Mouse (Mus musculus): ENCODE measurements around the gene Zfp276. TPM values are rescaled to one million over a fixed set of nuclear protein-coding genes. Genes with fewer than 3 reads are reported as not detected.

Gene Zfp276
- total and polyA plus RNA-seq, 2 experiments from 2014 or later = 9.7 to 24.0 TPM

DNA sequence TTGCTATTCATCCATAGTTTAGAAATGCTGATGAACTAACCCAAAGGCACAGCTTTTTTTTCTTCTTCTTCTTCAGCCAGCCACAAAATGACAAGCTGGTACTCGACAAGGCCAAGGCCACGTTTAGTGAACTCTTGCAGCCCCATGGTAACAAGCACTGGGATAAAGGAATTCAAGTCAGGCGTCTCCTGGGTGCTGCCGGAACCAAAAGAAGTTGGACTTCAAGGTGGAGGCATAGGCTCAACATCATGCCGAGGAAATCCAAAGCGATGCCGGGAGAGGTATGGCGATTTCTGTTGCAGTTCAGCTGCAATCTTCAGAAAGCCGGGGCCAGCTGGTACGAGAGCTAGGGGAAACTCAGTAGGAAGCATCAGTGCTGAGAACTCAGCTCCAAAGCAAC, 14.6 kb upstream of the Zfp276 start:
- DNase-seq (ENCODE audit: low spot score) (no peak), ATAC-seq (ENCODE audit: insufficient read depth, low read depth) (no peak)
- H3K27me3 ChIP-seq (ENCODE audit: control insufficient read depth, insufficient read depth, low read length) = 0 out of 2 replicates have a peak, but pooled peaks cover 3% of the 10 kb centered on the region
- H3K4me3 ChIP-seq (ENCODE audit: low read depth, low read length) = no peak overlapping the region
- 88% methylated on average over 10 of the region's 10 CpGs for WGBS
- H3K36me3 ChIP-seq (replicated peaks; ENCODE audit: control insufficient read depth, insufficient read depth, low read length) = peaks cover 22% of the 10 kb centered on the region
- H3K4me1 ChIP-seq (ENCODE audit: control insufficient read depth, insufficient read depth) = peaks cover 10% of the 10 kb centered on the region
- H3K9me3 ChIP-seq (replicated peaks; ENCODE audit: control insufficient read depth, low read length) = no peaks in the 10 kb centered on the region
- no peak overlapping the region for H3K9ac ChIP-seq (replicated peaks; ENCODE audit: low read depth, low read length)
- no peak overlapping the region for H3K27ac ChIP-seq (ENCODE audit: low read depth)
- H3K4me2 ChIP-seq (ENCODE audit: low read depth, low read length) = no peak overlapping the region
- TF ChIP-seq EP300 (IDR thresholded peaks at IDR 0.05; ENCODE audit: low read depth) (no peak), CTCF (IDR thresholded peaks at IDR 0.05; ENCODE audit: low read depth) (no peak)

DNA sequence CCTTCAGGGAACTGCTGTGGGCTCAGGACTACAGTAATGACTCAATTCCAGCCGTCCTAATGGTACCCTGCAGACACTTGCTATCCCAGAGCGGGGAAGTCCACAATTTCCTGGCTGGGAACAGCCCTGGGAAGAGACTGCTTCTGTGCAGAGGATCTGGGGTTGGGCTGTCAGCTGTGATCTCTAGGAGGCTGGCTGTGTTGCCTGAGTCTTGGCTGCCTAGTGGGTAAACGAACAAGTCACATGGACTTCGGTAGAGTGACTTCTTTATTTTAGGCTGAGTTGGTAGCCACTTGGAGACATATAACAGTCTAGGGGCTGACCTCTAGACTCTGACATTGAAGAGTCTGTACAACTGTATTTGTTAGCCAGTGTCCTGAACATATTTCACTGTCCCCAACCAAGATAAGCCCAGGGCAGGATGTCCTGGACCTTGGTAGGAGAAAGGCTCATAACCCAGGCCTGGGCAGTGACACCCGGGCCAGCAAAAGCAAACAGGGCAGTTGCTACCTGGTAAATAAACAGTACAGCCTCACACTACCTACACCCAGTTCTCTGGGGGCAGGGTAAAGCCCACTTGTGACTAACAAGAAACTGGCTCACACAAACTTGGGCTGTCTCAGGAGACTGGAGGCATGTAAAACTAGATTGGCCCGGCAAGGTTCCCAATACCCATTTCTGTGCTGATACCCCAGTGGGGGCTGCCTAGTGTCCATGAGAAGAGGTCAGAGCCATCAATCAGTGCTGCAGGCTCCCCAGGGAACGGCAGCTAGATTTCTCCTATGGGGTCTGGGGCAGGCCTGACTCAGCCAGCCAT, 11.7 kb upstream of the Zfp276 start:
- 80% methylated on average over 7 of the region's 7 CpGs for WGBS
- DNase-seq (ENCODE audit: low spot score) (no peak), ATAC-seq (ENCODE audit: insufficient read depth, low read depth) (no peak)
- no peaks in the 10 kb centered on the region for H3K27me3 ChIP-seq (ENCODE audit: control insufficient read depth, insufficient read depth, low read length)
- H3K4me2 ChIP-seq (ENCODE audit: low read depth, low read length) = no peak overlapping the region
- H3K4me1 ChIP-seq (ENCODE audit: control insufficient read depth, insufficient read depth) = no peaks in the 10 kb centered on the region
- H3K4me3 ChIP-seq (ENCODE audit: low read depth, low read length) = no peak overlapping the region
- no peaks in the 10 kb centered on the region for H3K9me3 ChIP-seq (replicated peaks; ENCODE audit: control insufficient read depth, low read length)
- H3K27ac ChIP-seq (ENCODE audit: low read depth) = no peak overlapping the region
- H3K9ac ChIP-seq (replicated peaks; ENCODE audit: low read depth, low read length) = no peak overlapping the region
- TF ChIP-seq CTCF (IDR thresholded peaks at IDR 0.05; ENCODE audit: low read depth) (no peak), EP300 (IDR thresholded peaks at IDR 0.05; ENCODE audit: low read depth) (no peak)
- H3K36me3 ChIP-seq (replicated peaks; ENCODE audit: control insufficient read depth, insufficient read depth, low read length) = peaks cover 51% of the 10 kb centered on the region

DNA sequence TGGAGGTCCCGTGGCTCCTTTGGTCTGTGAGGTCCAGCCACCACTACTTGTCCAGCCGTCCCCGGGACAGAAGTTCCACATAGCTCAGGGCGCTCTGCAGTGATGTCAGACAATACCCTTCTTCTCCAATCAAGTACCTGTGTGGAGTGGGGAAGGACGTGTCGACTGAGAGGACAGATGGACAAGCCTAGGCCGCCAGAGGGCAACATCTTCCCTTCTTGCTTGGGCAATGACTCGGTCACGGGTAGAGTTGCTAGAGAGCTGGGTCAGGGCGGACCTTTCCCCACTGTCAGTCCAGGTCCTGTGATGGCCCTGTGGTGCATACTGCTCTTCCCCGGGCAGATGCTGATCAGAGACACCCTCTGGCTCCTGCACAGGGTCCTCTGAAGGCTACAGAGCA, 10.9 kb upstream of the Zfp276 start:
- Histone ChIP-seq H3K4me1 (ENCODE audit: control insufficient read depth, insufficient read depth) (no peaks in the 10 kb centered on the region), H3K27ac (ENCODE audit: low read depth) (no peak overlapping the region), H3K4me3 (ENCODE audit: low read depth, low read length) (no peak overlapping the region), H3K9me3 (replicated peaks; ENCODE audit: control insufficient read depth, low read length) (no peaks in the 10 kb centered on the region), H3K36me3 (replicated peaks; ENCODE audit: control insufficient read depth, insufficient read depth, low read length) (peaks cover 58% of the 10 kb centered on the region), H3K9ac (replicated peaks; ENCODE audit: low read depth, low read length) (no peak overlapping the region), H3K4me2 (ENCODE audit: low read depth, low read length) (no peak overlapping the region), H3K27me3 (ENCODE audit: control insufficient read depth, insufficient read depth, low read length) (no peaks in the 10 kb centered on the region)
- DNase-seq (ENCODE audit: low spot score) (no peak), ATAC-seq (ENCODE audit: insufficient read depth, low read depth) (no peak)
- TF ChIP-seq CTCF (IDR thresholded peaks at IDR 0.05; ENCODE audit: low read depth) = peak; percentile 5; the same call in 1 of the 2 replicates
- TF ChIP-seq EP300 (IDR thresholded peaks at IDR 0.05; ENCODE audit: low read depth) = no peak
- 68% methylated on average over 11 of the region's 11 CpGs for WGBS

DNA sequence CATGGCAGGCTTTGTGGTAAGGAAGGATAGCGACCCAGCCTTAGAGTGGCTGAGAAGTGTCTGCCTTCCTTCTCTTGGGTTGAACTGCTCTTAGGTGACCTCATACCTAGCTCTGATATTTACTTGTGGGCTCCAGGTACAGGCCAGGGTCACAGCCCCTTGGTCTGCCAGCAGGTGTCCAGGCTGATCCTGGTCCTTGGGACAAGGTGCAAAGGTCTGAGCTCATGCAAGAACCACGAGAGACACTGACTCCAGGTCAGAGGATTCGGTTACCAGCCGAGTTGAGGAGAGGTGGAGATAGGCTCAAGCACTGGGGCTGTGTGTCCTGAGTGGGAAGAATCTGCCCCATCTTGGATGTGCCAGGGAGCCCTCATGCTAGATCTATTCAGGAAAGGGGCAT, 9.6 kb upstream of the Zfp276 start:
- no peak overlapping the region for H3K4me2 ChIP-seq (ENCODE audit: low read depth, low read length)
- no peak for ATAC-seq (ENCODE audit: insufficient read depth, low read depth)
- no peaks in the 10 kb centered on the region for H3K9me3 ChIP-seq (replicated peaks; ENCODE audit: control insufficient read depth, low read length)
- no peak overlapping the region for H3K9ac ChIP-seq (replicated peaks; ENCODE audit: low read depth, low read length)
- H3K36me3 ChIP-seq (replicated peaks; ENCODE audit: control insufficient read depth, insufficient read depth, low read length) = peaks cover 71% of the 10 kb centered on the region
- no peak overlapping the region for H3K27ac ChIP-seq (ENCODE audit: low read depth)
- H3K4me1 ChIP-seq (ENCODE audit: control insufficient read depth, insufficient read depth) = no peaks in the 10 kb centered on the region
- DNase-seq (ENCODE audit: low spot score) = no peak
- WGBS = 86% methylated on average over 4 of the region's 4 CpGs
- no peak for TF ChIP-seq CTCF (IDR thresholded peaks at IDR 0.05; ENCODE audit: low read depth)
- no peak for TF ChIP-seq EP300 (IDR thresholded peaks at IDR 0.05; ENCODE audit: low read depth)
- no peak overlapping the region for H3K4me3 ChIP-seq (ENCODE audit: low read depth, low read length)
- no peaks in the 10 kb centered on the region for H3K27me3 ChIP-seq (ENCODE audit: control insufficient read depth, insufficient read depth, low read length)

DNA sequence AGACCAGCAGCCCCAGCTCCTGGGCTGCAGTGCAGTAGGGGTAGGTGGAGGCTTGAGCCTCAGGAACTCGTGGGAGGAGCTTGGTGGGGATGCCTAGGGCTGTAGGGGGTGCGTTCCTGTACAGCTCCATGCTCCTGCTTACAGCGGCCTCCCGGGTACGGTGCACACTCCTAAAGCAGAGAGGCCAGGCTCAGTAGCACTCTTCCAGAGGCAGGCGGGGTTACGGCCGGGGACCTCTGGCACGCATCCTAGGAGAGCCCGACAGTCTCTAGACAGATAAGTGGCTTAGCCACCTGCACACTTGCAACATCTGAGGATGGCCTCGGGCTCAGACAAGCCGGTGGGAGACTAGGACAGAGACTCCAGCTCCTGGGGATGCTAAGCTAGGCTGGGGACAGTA, 8.5 kb upstream of the Zfp276 start:
- no peak overlapping the region for H3K4me3 ChIP-seq (ENCODE audit: low read depth, low read length)
- no peak overlapping the region for H3K27ac ChIP-seq (ENCODE audit: low read depth)
- no peaks in the 10 kb centered on the region for H3K4me1 ChIP-seq (ENCODE audit: control insufficient read depth, insufficient read depth)
- H3K9me3 ChIP-seq (replicated peaks; ENCODE audit: control insufficient read depth, low read length) = no peaks in the 10 kb centered on the region
- DNase-seq (ENCODE audit: low spot score) (no peak), ATAC-seq (ENCODE audit: insufficient read depth, low read depth) (no peak)
- no peak overlapping the region for H3K9ac ChIP-seq (replicated peaks; ENCODE audit: low read depth, low read length)
- TF ChIP-seq CTCF (IDR thresholded peaks at IDR 0.05; ENCODE audit: low read depth) (no peak), EP300 (IDR thresholded peaks at IDR 0.05; ENCODE audit: low read depth) (no peak)
- H3K4me2 ChIP-seq (ENCODE audit: low read depth, low read length) = no peak overlapping the region
- no peaks in the 10 kb centered on the region for H3K27me3 ChIP-seq (ENCODE audit: control insufficient read depth, insufficient read depth, low read length)
- H3K36me3 ChIP-seq (replicated peaks; ENCODE audit: control insufficient read depth, insufficient read depth, low read length) = peaks cover 83% of the 10 kb centered on the region
- 72% methylated on average over 12 of the region's 12 CpGs for WGBS

DNA sequence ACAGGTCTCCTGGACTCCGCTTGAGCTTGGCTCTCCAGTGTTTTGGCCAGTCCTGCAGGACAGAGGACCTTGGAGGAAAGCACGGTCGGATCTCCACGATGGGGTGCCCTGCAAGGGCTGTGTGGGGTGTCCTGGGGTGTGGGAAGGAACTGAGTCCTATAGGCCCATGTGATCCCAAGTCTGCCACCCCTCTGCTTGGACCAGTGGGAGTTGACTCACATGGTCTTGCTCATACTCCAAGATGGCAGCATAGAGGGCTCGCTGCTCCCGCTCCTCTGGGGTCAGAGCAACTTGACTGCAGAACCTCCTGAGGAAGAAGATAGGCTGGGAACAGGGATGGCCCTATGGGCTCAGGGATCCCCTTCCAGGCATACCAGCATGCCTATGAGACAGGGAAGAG, 6.2 kb upstream of the Zfp276 start:
- no peak for DNase-seq (ENCODE audit: low spot score)
- Histone ChIP-seq H3K27me3 (ENCODE audit: control insufficient read depth, insufficient read depth, low read length) (no peaks in the 10 kb centered on the region), H3K4me2 (ENCODE audit: low read depth, low read length) (no peak overlapping the region), H3K9me3 (replicated peaks; ENCODE audit: control insufficient read depth, low read length) (no peaks in the 10 kb centered on the region), H3K4me3 (ENCODE audit: low read depth, low read length) (no peak overlapping the region), H3K4me1 (ENCODE audit: control insufficient read depth, insufficient read depth) (no peaks in the 10 kb centered on the region), H3K9ac (replicated peaks; ENCODE audit: low read depth, low read length) (no peak overlapping the region), H3K36me3 (replicated peaks; ENCODE audit: control insufficient read depth, insufficient read depth, low read length) (peaks cover 89% of the 10 kb centered on the region), H3K27ac (ENCODE audit: low read depth) (no peak overlapping the region)
- no peak for ATAC-seq (ENCODE audit: insufficient read depth, low read depth)
- WGBS = 91% methylated on average over 6 of the region's 6 CpGs
- no peak for TF ChIP-seq EP300 (IDR thresholded peaks at IDR 0.05; ENCODE audit: low read depth)
- TF ChIP-seq CTCF (IDR thresholded peaks at IDR 0.05; ENCODE audit: low read depth) = no peak

All from heart, postnatal 0 days (tissue).